ENCODE assay signal across 23 mouse cellular contexts in genomic region chr11:51030225-51030624, GRCm38 (mm10). TPM values are rescaled to one million over a fixed set of nuclear protein-coding genes. Genes with fewer than 3 reads are reported as not detected.
"Had no signal": no experiment of that assay in that cellular context is flagged by ENCODE, and none has a peak within 500 bp of the region (broad histone marks: within the 10 kb centered on the region; RNA-seq: fewer than 3 reads in every experiment).

No protein-coding gene starts in this region.

- H3K27me3 ChIP-seq: intestine, embryonic 15.5 days; limb, embryonic 12.5 days; limb, embryonic 15.5 days; midbrain, embryonic 12.5 days; midbrain, embryonic 15.5 days; neural tube, embryonic 12.5 days; neural tube, embryonic 15.5 days had no signal

- DNase-seq: layer of hippocampus, postnatal 36 days; liver, postnatal 0 days; lung, embryonic 14.5 days; retina, postnatal 1 day; thymus, adult 2 months; thymus, postnatal 14 days; thymus, postnatal 4 days had no signal

- ATAC-seq: intestine, embryonic 15.5 days; liver, postnatal 0 days; lung, postnatal 0 days; midbrain, embryonic 15.5 days had no signal

- H3K27ac ChIP-seq: intestine, embryonic 15.5 days; left cerebral cortex, adult 2 months; limb, embryonic 12.5 days; limb, embryonic 15.5 days; liver, embryonic 14.5 days; macrophage; midbrain, embryonic 12.5 days; midbrain, embryonic 15.5 days; neural tube, embryonic 12.5 days; neural tube, embryonic 15.5 days; stomach, postnatal 0 days had no signal

- H3K9me3 ChIP-seq: intestine, embryonic 15.5 days; limb, embryonic 12.5 days; limb, embryonic 15.5 days; midbrain, embryonic 12.5 days; midbrain, embryonic 15.5 days; neural tube, embryonic 12.5 days; neural tube, embryonic 15.5 days had no signal

- H3K4me1 ChIP-seq: intestine, embryonic 15.5 days; limb, embryonic 12.5 days; limb, embryonic 15.5 days; midbrain, embryonic 12.5 days; midbrain, embryonic 15.5 days; neural tube, embryonic 12.5 days; neural tube, embryonic 15.5 days had no signal

- H3K4me3 ChIP-seq: intestine, embryonic 15.5 days; left cerebral cortex, adult 2 months; limb, embryonic 12.5 days; limb, embryonic 15.5 days; midbrain, embryonic 12.5 days; midbrain, embryonic 15.5 days; neural tube, embryonic 12.5 days; neural tube, embryonic 15.5 days had no signal

- H3K36me3 ChIP-seq: intestine, embryonic 15.5 days; limb, embryonic 12.5 days; limb, embryonic 15.5 days; midbrain, embryonic 12.5 days; midbrain, embryonic 15.5 days; neural tube, embryonic 12.5 days; neural tube, embryonic 15.5 days had no signal

- H3K9ac ChIP-seq: intestine, embryonic 15.5 days; limb, embryonic 12.5 days; limb, embryonic 15.5 days; liver, embryonic 14.5 days; liver, postnatal 0 days; lung, embryonic 14.5 days; midbrain, embryonic 12.5 days; midbrain, embryonic 15.5 days; neural tube, embryonic 12.5 days; neural tube, embryonic 15.5 days had no signal

- H3K4me2 ChIP-seq: intestine, embryonic 15.5 days; limb, embryonic 12.5 days; limb, embryonic 15.5 days; liver, embryonic 11.5 days; lung, embryonic 14.5 days; midbrain, embryonic 12.5 days; midbrain, embryonic 15.5 days; neural tube, embryonic 12.5 days; neural tube, embryonic 15.5 days had no signal

RNA-seq across cellular contexts. Expression of gene Olfr54, which starts 16.2 kb away (rescaled TPM):
- polyA plus RNA-seq: intestine, embryonic 15.5 days; limb, embryonic 12.5 days; limb, embryonic 15.5 days; liver, embryonic 11.5 days; liver, embryonic 14.5 days; liver, postnatal 0 days; lung, embryonic 14.5 days; lung, postnatal 0 days; macrophage; midbrain, embryonic 12.5 days; midbrain, embryonic 15.5 days; neural tube, embryonic 12.5 days; neural tube, embryonic 15.5 days; small intestine, adult 2 months; spleen, adult 2 months; stomach, embryonic 14.5 days; stomach, postnatal 0 days; thymus, adult 2 months had no signal

RNA-seq across cellular contexts. Expression of gene Olfr1375, which starts 17.7 kb away (rescaled TPM):
- polyA plus RNA-seq: intestine, embryonic 15.5 days; limb, embryonic 12.5 days; limb, embryonic 15.5 days; liver, embryonic 11.5 days; liver, embryonic 14.5 days; liver, postnatal 0 days; lung, embryonic 14.5 days; lung, postnatal 0 days; macrophage; midbrain, embryonic 12.5 days; midbrain, embryonic 15.5 days; neural tube, embryonic 12.5 days; neural tube, embryonic 15.5 days; small intestine, adult 2 months; spleen, adult 2 months; stomach, embryonic 14.5 days; stomach, postnatal 0 days; thymus, adult 2 months had no signal

RNA-seq across cellular contexts. Expression of gene Olfr51, which starts 26.8 kb away (rescaled TPM):
- polyA plus RNA-seq: intestine, embryonic 15.5 days; limb, embryonic 12.5 days; limb, embryonic 15.5 days; liver, embryonic 11.5 days; liver, embryonic 14.5 days; liver, postnatal 0 days; lung, embryonic 14.5 days; lung, postnatal 0 days; macrophage; midbrain, embryonic 12.5 days; midbrain, embryonic 15.5 days; neural tube, embryonic 12.5 days; neural tube, embryonic 15.5 days; small intestine, adult 2 months; spleen, adult 2 months; stomach, embryonic 14.5 days; stomach, postnatal 0 days; thymus, adult 2 months had no signal

RNA-seq across cellular contexts. Expression of gene Olfr1377, which starts 48.5 kb away (rescaled TPM):
- polyA plus RNA-seq: intestine, embryonic 15.5 days; limb, embryonic 12.5 days; limb, embryonic 15.5 days; liver, embryonic 11.5 days; liver, embryonic 14.5 days; liver, postnatal 0 days; lung, embryonic 14.5 days; lung, postnatal 0 days; macrophage; midbrain, embryonic 12.5 days; midbrain, embryonic 15.5 days; neural tube, embryonic 12.5 days; neural tube, embryonic 15.5 days; small intestine, adult 2 months; spleen, adult 2 months; stomach, embryonic 14.5 days; stomach, postnatal 0 days had no signal
